Mouse (Mus musculus) urinary bladder, postnatal 36 days (tissue): ENCODE measurements at regions not wholly inside any gene's neighbourhood (a gene's known extent, or its start where the extent isn't known, plus 50 kb on each side); places are given as distances from the start of the nearest gene placed in this dataset.

Experiments used
- DNase-seq, 2 experiments: peaks; one replicate each; pipeline ENCODE4 v3.0.0; 2022; ENCODE audit warnings: low spot score in 2 of 2, mixed read lengths in 1 of 2

GRCm38 (mm10) chr13:37468304-37469178 is 123.5 kb downstream of the Ly86 start:
- DNase-seq: no peak

DNA sequence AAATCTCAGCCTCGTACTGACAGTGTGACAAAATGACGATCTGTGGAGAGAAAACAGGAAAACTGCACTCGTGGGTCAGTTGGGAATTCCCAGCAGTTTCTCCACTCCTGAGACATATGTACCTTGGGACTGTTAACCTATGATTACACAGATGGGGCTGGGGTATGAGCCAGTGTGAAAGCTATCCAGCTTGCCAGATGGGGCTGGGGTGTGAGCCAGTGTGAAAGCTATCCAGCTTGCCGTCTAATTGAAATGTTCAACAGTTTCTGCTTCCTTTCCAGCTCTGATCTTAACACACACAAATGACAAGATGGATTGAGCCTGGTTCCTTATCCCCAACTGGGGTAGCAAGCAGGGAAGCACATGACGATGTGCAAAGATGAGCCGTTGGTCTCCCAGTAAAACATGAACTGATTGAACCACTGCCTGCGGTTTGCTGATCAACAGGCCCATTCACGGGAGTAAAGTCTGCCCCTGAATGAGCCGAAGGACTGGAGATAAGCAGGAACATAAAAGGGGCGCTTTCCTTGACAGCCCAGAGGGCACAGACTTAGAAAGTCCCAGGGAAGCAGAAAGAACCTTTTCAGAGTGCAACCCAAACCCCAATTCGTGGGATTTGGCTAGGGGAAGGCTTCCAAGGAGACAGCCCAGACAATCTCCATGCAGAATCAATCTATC is 125.4 kb downstream of the Ly86 start:
- no peak for DNase-seq

- DNase-seq: no peak
Observed at GRCm38 (mm10) chr13:37473359-37473758, 128.4 kb downstream of the Ly86 start.

GRCm38 (mm10) chr13:37475804-37476203 is 130.8 kb downstream of the Ly86 start:
- DNase-seq: no peak

- DNase-seq: no peak
Observed at GRCm38 (mm10) chr13:37476256-37477053, 131.4 kb downstream of the Ly86 start.

- no peak for DNase-seq
Observed at GRCm38 (mm10) chr13:37477342-37477741, 132.3 kb downstream of the Ly86 start.

DNA sequence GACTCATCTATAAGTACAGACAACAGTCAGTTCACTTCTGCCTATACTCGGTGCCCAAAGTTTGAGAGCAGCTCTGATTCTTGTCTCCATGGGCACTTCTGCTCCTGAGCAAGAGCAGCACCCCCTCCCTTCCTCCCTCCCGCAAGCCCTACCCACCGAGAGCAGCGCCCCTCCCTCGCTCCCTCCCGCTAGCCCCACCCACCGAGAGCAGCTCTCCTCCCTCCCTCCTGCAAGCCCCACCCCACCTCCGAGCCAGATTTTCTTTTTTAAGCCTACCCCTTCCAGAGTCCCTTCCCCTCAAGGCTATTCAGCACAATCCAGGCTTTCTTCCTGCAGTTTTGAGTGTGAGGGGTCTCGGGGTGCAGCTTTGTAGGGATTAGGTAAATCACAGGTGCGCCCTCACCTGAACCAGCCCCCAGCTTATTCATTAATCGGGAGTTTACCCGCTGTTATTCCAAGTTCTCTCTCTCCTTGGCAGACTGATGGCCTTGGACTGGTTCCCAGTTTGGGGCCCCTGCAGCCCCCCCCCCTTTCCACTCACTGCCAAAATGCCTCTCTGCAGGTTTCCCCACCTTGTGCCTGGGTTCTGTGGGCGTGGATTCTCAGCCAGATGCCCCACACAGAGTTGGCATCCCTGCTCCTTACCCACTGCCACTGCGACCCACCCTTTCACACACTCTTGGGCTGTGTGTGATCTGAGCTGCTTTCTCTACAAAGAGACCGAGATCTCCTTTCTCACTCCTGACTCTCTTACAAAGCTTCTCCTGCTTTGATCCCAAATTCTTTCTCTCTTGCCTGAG is 132.9 kb downstream of the Ly86 start:
- DNase-seq: peak in 1 of 2 experiments; percentile 51

GRCm38 (mm10) chr13:37479182-37479691 is 134.2 kb downstream of the Ly86 start:
- DNase-seq: no peak

DNA sequence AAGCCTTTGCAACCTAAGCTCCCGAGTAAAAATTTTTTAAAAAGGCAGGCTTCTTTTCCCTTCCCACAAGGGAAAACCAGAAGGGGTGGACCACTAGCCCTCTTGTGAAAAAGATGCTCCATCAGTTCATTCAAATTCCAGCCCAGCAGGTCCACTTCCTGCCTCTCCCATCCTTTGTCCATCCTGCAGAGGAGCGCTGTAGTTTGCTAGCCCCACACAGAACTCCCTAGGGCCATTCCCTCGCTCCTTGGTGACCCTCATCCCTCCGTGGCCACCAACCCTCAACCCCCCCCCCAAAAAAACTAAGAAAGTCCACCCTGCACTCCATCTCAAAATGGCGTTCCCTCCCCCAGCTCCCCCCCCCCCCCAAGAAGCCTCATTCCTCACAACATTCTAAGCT is 136.5 kb downstream of the Ly86 start:
- no peak for DNase-seq

DNA sequence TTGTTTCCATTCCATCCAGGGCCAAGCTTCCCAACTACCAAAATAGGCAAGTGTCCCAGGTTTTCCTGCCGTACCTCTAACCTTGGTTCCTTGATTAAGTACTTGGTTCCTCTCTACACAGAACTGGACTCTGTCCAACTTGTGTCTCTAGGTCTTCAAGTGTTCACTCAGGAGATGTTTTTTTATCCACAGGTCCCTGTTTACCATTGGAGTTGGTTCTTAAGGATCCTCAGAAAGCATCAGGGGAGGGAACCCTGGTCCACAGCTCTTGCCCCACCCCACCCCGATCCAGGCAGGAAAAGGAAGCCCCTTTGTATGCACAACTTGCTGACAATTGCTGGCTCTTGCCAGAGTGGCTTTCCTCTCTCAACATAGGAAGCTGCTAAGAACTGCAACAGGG is 137.0 kb downstream of the Ly86 start:
- DNase-seq: no peak

DNA sequence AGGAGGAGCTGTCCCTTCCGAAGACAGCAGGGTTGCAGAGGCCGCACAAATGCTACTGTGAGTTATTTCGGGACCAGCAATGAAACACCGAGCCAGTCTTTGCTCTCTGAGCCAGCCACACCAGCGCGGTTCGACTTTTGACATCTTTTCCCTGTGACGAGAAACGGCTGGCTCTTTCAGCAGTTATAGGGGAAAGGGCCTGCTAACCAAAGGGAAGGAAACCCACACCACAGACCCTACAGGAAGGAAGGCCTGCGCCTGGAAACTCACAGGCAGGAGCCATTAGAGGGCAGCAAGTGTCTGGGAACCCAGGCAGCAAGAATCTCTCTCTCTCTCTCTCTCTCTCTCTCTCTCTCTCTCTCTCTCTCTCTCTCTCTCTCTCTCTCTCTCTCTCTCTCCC is 137.6 kb downstream of the Ly86 start:
- peak; percentile 34 to 64 for DNase-seq

GRCm38 (mm10) chr13:37483010-37483855 is 138.2 kb downstream of the Ly86 start:
- peak in 1 of 2 experiments; percentile 48 for DNase-seq

- no peak for DNase-seq
Observed at GRCm38 (mm10) chr13:37484631-37485030, 139.6 kb downstream of the Ly86 start.

GRCm38 (mm10) chr13:37492115-37493001 is 147.3 kb downstream of the Ly86 start:
- no peak for DNase-seq

DNA sequence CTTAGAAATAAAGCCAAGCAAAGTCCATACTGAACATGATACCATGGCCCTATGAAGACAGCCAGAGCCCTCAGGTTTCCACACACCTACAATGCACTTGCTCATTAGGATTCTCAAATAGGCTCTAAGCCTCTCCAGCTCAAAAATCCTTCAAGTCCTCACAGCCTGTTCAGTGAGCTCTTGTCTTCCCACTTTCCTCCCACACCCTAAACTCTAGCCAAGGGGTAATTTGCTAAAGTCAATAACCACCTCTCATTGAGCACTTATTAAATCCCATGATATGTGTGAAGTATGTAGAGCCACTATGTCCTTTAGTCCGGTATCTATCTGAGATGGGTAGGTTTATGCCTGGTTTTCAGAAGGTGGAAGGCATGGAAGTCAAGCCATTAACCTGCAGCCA is 148.3 kb downstream of the Ly86 start:
- DNase-seq: no peak

- DNase-seq: no peak
Observed at GRCm38 (mm10) chr13:37495272-37495932, 150.4 kb downstream of the Ly86 start.

DNA sequence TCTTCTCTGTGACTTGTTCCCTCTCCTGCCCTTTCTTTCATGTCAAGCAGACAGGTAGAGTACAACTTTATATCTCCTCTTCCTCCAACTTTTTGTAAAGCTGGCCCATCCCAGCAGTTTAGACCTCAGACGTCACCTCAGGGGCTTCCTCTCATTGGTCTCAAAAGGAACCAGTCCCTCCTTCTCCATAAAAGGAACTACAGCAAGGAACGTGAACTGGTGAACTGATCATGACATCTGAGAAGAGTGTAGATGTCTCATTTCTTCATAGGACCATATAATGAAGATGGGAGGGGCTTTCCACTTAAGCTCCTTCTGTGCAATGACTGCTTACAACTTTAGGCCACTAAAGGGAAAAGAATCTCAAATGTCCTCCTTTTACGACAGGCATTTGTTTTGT is 153.0 kb downstream of the Ly86 start:
- no peak for DNase-seq

DNA sequence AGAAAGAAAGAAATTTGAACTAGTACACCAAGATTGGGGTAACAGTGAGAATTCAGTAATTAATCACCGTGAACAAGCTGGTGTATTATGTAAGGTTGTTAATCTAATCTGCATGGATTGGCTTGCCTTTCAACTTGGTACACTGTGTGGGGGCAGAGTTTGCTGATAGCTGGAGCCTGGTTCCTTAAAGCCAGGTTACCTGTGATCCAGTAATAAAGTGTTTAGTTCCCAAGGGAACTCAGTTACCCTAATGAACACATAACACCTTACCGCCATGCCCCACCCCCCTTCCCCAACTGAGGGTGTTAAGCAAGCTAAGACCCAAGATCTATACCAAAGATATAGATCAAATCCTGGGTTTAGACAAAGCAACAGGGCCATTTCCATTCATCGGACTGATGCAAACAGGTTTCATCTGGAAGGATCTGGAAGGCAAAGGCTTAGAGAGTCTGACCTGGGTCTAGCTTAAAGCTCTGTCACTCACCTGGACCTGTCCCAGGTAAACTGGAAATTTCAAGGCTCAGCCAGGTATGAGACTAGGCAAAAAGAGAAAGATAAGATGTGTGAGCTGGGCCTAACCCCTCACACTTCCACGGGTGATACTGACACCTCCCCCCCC is 155.8 kb downstream of the Ly86 start:
- DNase-seq: no peak
